In the genomic region with DNA sequence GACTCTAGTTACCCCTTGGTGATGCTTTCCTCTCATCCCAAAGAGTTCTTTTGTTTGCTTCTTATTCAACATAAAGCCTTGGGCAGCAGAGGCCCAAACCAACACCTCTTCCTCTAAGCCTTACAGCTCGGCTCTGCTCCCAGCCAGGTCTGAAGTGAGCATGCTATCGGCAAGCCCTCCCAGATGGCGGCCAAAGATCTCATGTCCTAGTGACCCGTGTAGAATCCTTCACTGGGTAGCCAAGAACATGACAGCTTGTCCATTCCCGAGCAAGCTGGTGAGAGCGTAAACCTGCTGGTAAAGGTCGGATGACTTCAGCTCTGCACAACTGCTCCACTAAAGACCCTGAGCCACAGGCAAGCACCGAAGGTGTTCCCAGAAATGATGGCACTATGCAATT, we compare ENCODE assay signal across 14 mouse cellular contexts.
"Had no signal": no experiment of that assay in that cellular context is flagged by ENCODE, and none has a peak within 500 bp of the region (broad histone marks: within the 10 kb centered on the region; RNA-seq: fewer than 3 reads in every experiment).

No protein-coding gene starts in this region.

- DNase-seq: gastrocnemius, postnatal 14 days; gastrocnemius, postnatal 36 days; heart, adult 11 months; heart, adult 2 months; heart, postnatal 14 days; heart, postnatal 36 days; kidney, adult 11 months; kidney, adult 2 months; kidney, adult 9 months; kidney, postnatal 14 days; kidney, postnatal 36 days; layer of hippocampus, adult 9-11 months; layer of hippocampus, postnatal 36 days; lung, adult 18-20 months had no signal
